Mouse (Mus musculus) limb, embryonic 11.5 days (tissue): ENCODE results near the gene Ccdc144b. TPM values are rescaled to one million over a fixed set of nuclear protein-coding genes. Genes with fewer than 3 reads are reported as not detected.

Experiments used
- ATAC-seq: fragments of 200-750 bp; cut with Nextera tagmentation; 2 replicates; pipeline ENCODE4 v1.8.0; 2017; ENCODE audit warnings: low read depth; ENCODE audit not compliant: insufficient number of reproducible peaks, low FRiP score, low TSS enrichment
- DNase-seq: peaks from one replicate; pipeline ENCODE4 v3.0.0-alpha.2; 2015; ENCODE audit warnings: low spot score
- H3K27ac ChIP-seq: fragments of 300-500 bp; sonication (generic); replicated peaks from 2 replicates; pipeline ENCODE4 v1.5.1; 2014; ENCODE audit warnings: low read depth, mild to moderate bottlenecking, low read length
- H3K27me3 ChIP-seq: fragments of 300-500 bp; sonication (generic); 2 replicates; pipeline ENCODE4 v1.6.1; 2014; ENCODE audit warnings: mild to moderate bottlenecking, low read length, mixed read lengths; ENCODE audit not compliant: control insufficient read depth, insufficient read depth
- H3K36me3 ChIP-seq: fragments of 300-500 bp; sonication (generic); 2 replicates; pipeline ENCODE4 v1.6.1; 2014; ENCODE audit warnings: mild to moderate bottlenecking, low read length, moderate library complexity, mixed read lengths; ENCODE audit not compliant: control insufficient read depth, insufficient read depth
- H3K4me1 ChIP-seq: fragments of 300-500 bp; sonication (generic); 2 replicates; pipeline ENCODE4 v1.6.1; 2014; ENCODE audit warnings: low read length, mixed read lengths; ENCODE audit not compliant: control insufficient read depth, insufficient read depth
- H3K4me2 ChIP-seq: fragments of 300-500 bp; sonication (generic); 2 replicates; pipeline ENCODE4 v1.6.1; 2014; ENCODE audit warnings: low read depth, mild to moderate bottlenecking, moderate library complexity; ENCODE audit not compliant: severe bottlenecking
- H3K4me3 ChIP-seq: fragments of 300-500 bp; sonication (generic); 2 replicates; pipeline ENCODE4 v1.5.1; 2014; ENCODE audit warnings: low read depth, low read length
- H3K9ac ChIP-seq: fragments of 300-500 bp; sonication (generic); 2 replicates; pipeline ENCODE4 v1.6.1; 2014; ENCODE audit warnings: mild to moderate bottlenecking, low read length
- H3K9me3 ChIP-seq: fragments of 300-500 bp; sonication (generic); 2 replicates; pipeline ENCODE4 v1.6.1; 2016; ENCODE audit warnings: low read length; ENCODE audit not compliant: control insufficient read depth
- WGBS: fragments of 180-500 bp; shearing (Covaris S2); extraction: QIAGEN DNeasy Blood & Tissue Kit; methylation state at CpG from one replicate; pipeline ENCODE4 v1.1.7; 2014; 5-methylcytosine and 5-hydroxymethylcytosine counted together
- polyA plus RNA-seq: library from polyadenylated mRNA; unstranded; fragments of >200 nt; fragmentation: Nextera tagmentation; extraction: Ambion mirVana; gene quantifications from 2 replicates; pipeline ENCODE4 v1.2.1, GENCODE M21; 2014

The Ccdc144b gene
- polyA plus RNA-seq, 1 experiment from 2014 or later = not detected

DNA sequence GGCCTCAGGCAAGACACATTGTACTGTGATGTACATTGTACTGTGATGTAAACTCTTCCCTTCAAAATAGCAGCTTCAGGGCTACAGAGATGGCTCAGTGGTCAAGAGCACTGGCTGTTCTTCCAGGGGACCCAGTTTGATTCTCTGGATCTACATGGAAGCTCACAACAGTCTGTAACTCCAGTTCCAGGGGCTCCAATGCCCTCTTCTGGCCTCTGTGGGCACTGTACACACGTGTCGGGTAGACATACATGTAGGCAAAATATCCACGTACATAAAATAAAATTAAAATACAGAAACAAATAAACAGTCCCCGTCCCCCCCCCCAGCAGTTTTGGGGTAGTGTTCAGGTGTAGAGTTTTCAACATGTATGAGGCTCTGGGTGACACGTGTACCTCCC is 90.4 kb downstream of the Ccdc144b start:
- ATAC-seq (no peak), DNase-seq (no peak)
- Histone ChIP-seq H3K9ac (no peak overlapping the region), H3K27ac (no peak overlapping the region), H3K4me2 (no peak overlapping the region), H3K4me1 (no peaks in the 10 kb centered on the region), H3K9me3 (no peaks in the 10 kb centered on the region), H3K36me3 (peaks cover 6% of the 10 kb centered on the region; the same call in 1 of the 2 replicates), H3K4me3 (no peak overlapping the region), H3K27me3 (no peaks in the 10 kb centered on the region)
- WGBS = 90% methylated on average over 5 of the region's 5 CpGs

Other genes with a start within 250 kb of the Ccdc144b start
- gene Dcun1d1, start 116.1 kb downstream of the Ccdc144b start, polyA plus RNA-seq = 100 and 102 TPM in 2 replicates
- 35.8 and 36.3 TPM in 2 replicates for gene Mccc1, start 52.9 kb downstream of the Ccdc144b start, polyA plus RNA-seq
- 94.7 and 96.4 TPM in 2 replicates for gene Acad9, start 12.4 kb upstream of the Ccdc144b start, polyA plus RNA-seq
- gene D3Ertd254e, start 97.5 kb upstream of the Ccdc144b start, polyA plus RNA-seq = 9.8 and 11.0 TPM in 2 replicates
- gene Qrfpr, start 168.8 kb upstream of the Ccdc144b start, polyA plus RNA-seq = not detected in 2 replicates